Mouse (Mus musculus) megakaryocyte-erythroid progenitor cell, adult 5-6 weeks (primary cell): ENCODE measurements around the gene Plcb2. TPM values are rescaled to one million over a fixed set of nuclear protein-coding genes. Genes with fewer than 3 reads are reported as not detected.
A peak's percentile ranks its signal among the peaks of the same experiment; 100 is the strongest.

Experiments
- ATAC-seq: replicated peaks from 2 replicates; pipeline ENCODE4 v1.8.0; 2016; ENCODE audit warnings: mild to moderate bottlenecking, inconsistent platforms; ENCODE audit not compliant: severe bottlenecking, poor library complexity, low FRiP score, low TSS enrichment
- total RNA-seq, 2 experiments: library from RNA; stranded (forward) in 1 of 2; stranded (reverse) in 1 of 2; fragments of 200-1000, 215-1000 nt in 1 of 2; fragments of >200 nt in 1 of 2; fragmentation: Nextera tagmentation in 1 of 2; gene quantifications; 2 replicates each; pipeline ENCODE4 v1.2.3; 2014 to 2017

Plcb2 gene
- total RNA-seq, 2 experiments from 2014 or later: 6.2 to 24.3 TPM

- peak; percentile 73 for ATAC-seq
Observed at GRCm38 (mm10) chr2:118752792-118753108, 24.5 kb upstream of the Plcb2 start.

GRCm38 (mm10) chr2:118751896-118752791 is 23.9 kb upstream of the Plcb2 start:
- ATAC-seq: 0 out of 2 replicates have a peak, but pooled peaks have one; percentile 16

- no peak for ATAC-seq
Observed at GRCm38 (mm10) chr2:118750476-118750875, 22.2 kb upstream of the Plcb2 start.

GRCm38 (mm10) chr2:118749341-118749884 is 21.2 kb upstream of the Plcb2 start:
- ATAC-seq: no peak

GRCm38 (mm10) chr2:118747301-118747960 is 19.2 kb upstream of the Plcb2 start:
- no peak for ATAC-seq

GRCm38 (mm10) chr2:118745915-118746901 is 18.0 kb upstream of the Plcb2 start:
- ATAC-seq: 0 out of 2 replicates have a peak, but pooled peaks have one; percentile 28

GRCm38 (mm10) chr2:118745232-118745884 is 17.1 kb upstream of the Plcb2 start, which contains the start of gene Inafm2:
Gene Inafm2 (plus strand): TSS chr2:118745758.
- ATAC-seq: peak; percentile 69

GRCm38 (mm10) chr2:118744621-118745020 is 16.4 kb upstream of the Plcb2 start:
- ATAC-seq: no peak

GRCm38 (mm10) chr2:118743261-118743943 is 15.2 kb upstream of the Plcb2 start:
- ATAC-seq: peak; percentile 56; the same call in 1 of the 2 replicates

GRCm38 (mm10) chr2:118741183-118741582 is 12.9 kb upstream of the Plcb2 start:
- no peak for ATAC-seq

- ATAC-seq: no peak
Observed at GRCm38 (mm10) chr2:118740341-118740740, 12.1 kb upstream of the Plcb2 start.

GRCm38 (mm10) chr2:118733341-118733740 is 5.1 kb upstream of the Plcb2 start:
- no peak for ATAC-seq

GRCm38 (mm10) chr2:118731981-118732380 is 3.7 kb upstream of the Plcb2 start:
- ATAC-seq: no peak

- peak; percentile 54 for ATAC-seq
Observed at GRCm38 (mm10) chr2:118730622-118730915, 2.3 kb upstream of the Plcb2 start.

GRCm38 (mm10) chr2:118729816-118730621 is 1.8 kb upstream of the Plcb2 start:
- ATAC-seq: no peak

- ATAC-seq: peak; percentile 26; the same call in 1 of the 2 replicates
Observed at GRCm38 (mm10) chr2:118729194-118729593, 956 bp upstream of the Plcb2 start.

- ATAC-seq: no peak
Observed at GRCm38 (mm10) chr2:118727911-118728310, 327 bp downstream of the Plcb2 start.

- no peak for ATAC-seq
Observed at GRCm38 (mm10) chr2:118726873-118727272, 1.4 kb downstream of the Plcb2 start.
